Mouse (Mus musculus): ENCODE measurements around the gene Vwa7. TPM values are rescaled to one million over a fixed set of nuclear protein-coding genes. Genes with fewer than 3 reads are reported as not detected.

Vwa7 gene
- polyA plus RNA-seq, 1 experiment from 2014 or later, result 0.28 TPM

DNA sequence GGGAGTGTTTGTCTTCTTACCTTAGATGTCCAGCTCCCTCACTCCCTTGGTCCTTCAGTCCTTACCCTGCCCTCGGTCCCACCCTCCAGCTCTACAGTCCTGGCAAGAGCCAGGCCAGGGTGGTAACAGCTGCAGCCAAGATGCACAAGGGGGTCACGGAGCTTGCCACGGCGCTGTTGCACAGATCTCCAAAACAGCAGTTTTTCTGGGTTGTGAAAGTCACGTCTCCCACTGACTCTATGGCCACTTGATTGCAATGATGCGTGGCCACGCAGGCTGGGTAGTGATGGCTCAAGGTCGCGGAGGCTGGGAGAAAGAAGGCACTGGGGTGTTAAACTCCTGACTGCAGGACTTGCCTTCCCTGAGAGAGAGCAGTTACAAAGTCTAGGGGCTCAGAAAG, 55.1 kb downstream of the Vwa7 start:
- H3K9ac ChIP-seq (ENCODE audit: low read depth, low read length), result no peak overlapping the region
- H3K27ac ChIP-seq (ENCODE audit: low read depth, low read length), result no peak overlapping the region
- H3K4me2 ChIP-seq (replicated peaks; ENCODE audit: low read depth, low read length), result no peak overlapping the region
- H3K4me3 ChIP-seq (ENCODE audit: low read length), result no peak overlapping the region
- peaks cover 3% of the 10 kb centered on the region; the same call in 1 of the 2 replicates for H3K9me3 ChIP-seq (ENCODE audit: control insufficient read depth, low read length)
- no peaks in the 10 kb centered on the region for H3K36me3 ChIP-seq (ENCODE audit: control insufficient read depth, insufficient read depth, low read length)
- 0 out of 2 replicates have a peak, but pooled peaks cover 3% of the 10 kb centered on the region for H3K4me1 ChIP-seq (ENCODE audit: control insufficient read depth, insufficient read depth, low read length)
- 51% methylated on average over 9 of the region's 9 CpGs for WGBS
- no peaks in the 10 kb centered on the region; the same call in 1 of the 2 replicates for H3K27me3 ChIP-seq (ENCODE audit: control insufficient read depth, insufficient read depth, low read length)
- no peak for ATAC-seq (ENCODE audit: low FRiP score, low TSS enrichment)

DNA sequence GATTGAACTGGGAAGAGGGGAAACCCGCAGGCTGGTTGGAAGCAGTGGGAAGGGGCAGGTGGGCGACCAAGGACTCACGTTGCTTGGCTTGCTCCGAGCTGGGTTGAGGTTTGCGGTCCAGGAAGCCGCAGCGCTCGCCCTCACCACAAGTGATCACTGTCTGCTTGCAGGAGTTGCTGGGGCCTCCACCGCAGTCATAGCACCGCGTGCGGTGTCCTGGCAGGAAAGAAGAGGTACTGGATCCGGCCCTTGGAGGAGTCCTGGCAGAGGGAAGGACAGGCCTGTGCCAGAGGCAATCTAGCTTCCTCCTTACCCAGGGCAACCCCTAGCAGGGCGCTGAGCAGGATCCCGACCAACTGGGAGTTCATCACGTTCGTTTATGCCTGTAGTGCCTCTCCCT, 57.7 kb downstream of the Vwa7 start:
- Histone ChIP-seq H3K4me3 (ENCODE audit: low read length) (no peak overlapping the region), H3K9me3 (ENCODE audit: control insufficient read depth, low read length) (peaks cover 3% of the 10 kb centered on the region; the same call in 1 of the 2 replicates), H3K4me2 (replicated peaks; ENCODE audit: low read depth, low read length) (no peak overlapping the region), H3K36me3 (ENCODE audit: control insufficient read depth, insufficient read depth, low read length) (no peaks in the 10 kb centered on the region), H3K9ac (ENCODE audit: low read depth, low read length) (no peak overlapping the region), H3K27ac (ENCODE audit: low read depth, low read length) (no peak overlapping the region), H3K27me3 (ENCODE audit: control insufficient read depth, insufficient read depth, low read length) (peaks cover 2% of the 10 kb centered on the region; the same call in 1 of the 2 replicates), H3K4me1 (ENCODE audit: control insufficient read depth, insufficient read depth, low read length) (peaks cover 9% of the 10 kb centered on the region; the same call in 1 of the 2 replicates)
- WGBS, result 22% methylated on average over 17 of the region's 17 CpGs
- no peak for ATAC-seq (ENCODE audit: low FRiP score, low TSS enrichment)

Other genes with a start within 250 kb of the Vwa7 start
- gene Cyp21a1, start 212.0 kb upstream of the Vwa7 start, polyA plus RNA-seq (2014; fragmentation: Nextera tagmentation; extraction: Ambion mirVana), result not detected in 2 replicates
- gene Stk19, start 179.6 kb upstream of the Vwa7 start, polyA plus RNA-seq (2014; fragmentation: Nextera tagmentation; extraction: Ambion mirVana), result 25.2 and 28.7 TPM in 2 replicates
- gene Dxo, start 179.6 kb upstream of the Vwa7 start, polyA plus RNA-seq (2014; fragmentation: Nextera tagmentation; extraction: Ambion mirVana), result 55.7 and 66.4 TPM in 2 replicates
- 22.8 and 45.9 TPM in 2 replicates for gene Skiv2l, start 166.4 kb upstream of the Vwa7 start, polyA plus RNA-seq (2014; fragmentation: Nextera tagmentation; extraction: Ambion mirVana)
- 107 and 119 TPM in 2 replicates for gene Nelfe, start 166.2 kb upstream of the Vwa7 start, polyA plus RNA-seq (2014; fragmentation: Nextera tagmentation; extraction: Ambion mirVana)
- gene Cfb, start 154.1 kb upstream of the Vwa7 start, polyA plus RNA-seq (2014; fragmentation: Nextera tagmentation; extraction: Ambion mirVana), result 4.0 and 5.4 TPM in 2 replicates
- 2.1 and 3.7 TPM in 2 replicates for gene Zbtb12, start 137.1 kb upstream of the Vwa7 start, polyA plus RNA-seq (2014; fragmentation: Nextera tagmentation; extraction: Ambion mirVana)
- gene Gm20547, start 134.5 kb upstream of the Vwa7 start, polyA plus RNA-seq (2014; fragmentation: Nextera tagmentation; extraction: Ambion mirVana), result not detected in 2 replicates
- 1.7 and 1.9 TPM in 2 replicates for gene C2, start 118.3 kb upstream of the Vwa7 start, polyA plus RNA-seq (2014; fragmentation: Nextera tagmentation; extraction: Ambion mirVana)
- 70.5 and 76.9 TPM in 2 replicates for gene Ehmt2, start 118.1 kb upstream of the Vwa7 start, polyA plus RNA-seq (2014; fragmentation: Nextera tagmentation; extraction: Ambion mirVana)
- gene Slc44a4, start 102.1 kb upstream of the Vwa7 start, polyA plus RNA-seq (2014; fragmentation: Nextera tagmentation; extraction: Ambion mirVana), result 5.4 and 7.7 TPM in 2 replicates
- 19.6 and 23.2 TPM in 2 replicates for gene Neu1, start 85.3 kb upstream of the Vwa7 start, polyA plus RNA-seq (2014; fragmentation: Nextera tagmentation; extraction: Ambion mirVana)
- gene Hspa1b, start 57.3 kb upstream of the Vwa7 start, polyA plus RNA-seq (2014; fragmentation: Nextera tagmentation; extraction: Ambion mirVana), result 0.54 and 0.80 TPM in 2 replicates
- not detected in 2 replicates for gene Gm20481, start 46.7 kb upstream of the Vwa7 start, polyA plus RNA-seq (2014; fragmentation: Nextera tagmentation; extraction: Ambion mirVana)
- 4.3 and 4.8 TPM in 2 replicates for gene Hspa1a, start 44.4 kb upstream of the Vwa7 start, polyA plus RNA-seq (2014; fragmentation: Nextera tagmentation; extraction: Ambion mirVana)
- 0.79 and 1.3 TPM in 2 replicates for gene Hspa1l, start 43.9 kb upstream of the Vwa7 start, polyA plus RNA-seq (2014; fragmentation: Nextera tagmentation; extraction: Ambion mirVana)
- gene Lsm2, start 34.7 kb upstream of the Vwa7 start, polyA plus RNA-seq (2014; fragmentation: Nextera tagmentation; extraction: Ambion mirVana), result 240 and 246 TPM in 2 replicates
- 96.4 and 137 TPM in 2 replicates for gene Vars, start 15.6 kb upstream of the Vwa7 start, polyA plus RNA-seq (2014; fragmentation: Nextera tagmentation; extraction: Ambion mirVana)
- 6.6 and 10.9 TPM in 2 replicates for gene Sapcd1, start 11.4 kb downstream of the Vwa7 start, polyA plus RNA-seq (2014; fragmentation: Nextera tagmentation; extraction: Ambion mirVana)
- gene Msh5, start 30.2 kb downstream of the Vwa7 start, polyA plus RNA-seq (2014; fragmentation: Nextera tagmentation; extraction: Ambion mirVana), result 4.9 and 5.9 TPM in 2 replicates
- gene Clic1, start 33.4 kb downstream of the Vwa7 start, polyA plus RNA-seq (2014; fragmentation: Nextera tagmentation; extraction: Ambion mirVana), result 72.1 and 172 TPM in 2 replicates
- gene Ddah2, start 42.5 kb downstream of the Vwa7 start, polyA plus RNA-seq (2014; fragmentation: Nextera tagmentation; extraction: Ambion mirVana), result 355 and 422 TPM in 2 replicates
- 0.20 and 0.30 TPM in 2 replicates for gene Ly6g6c, start 48.8 kb downstream of the Vwa7 start, polyA plus RNA-seq (2014; fragmentation: Nextera tagmentation; extraction: Ambion mirVana)
- gene Mpig6b, start 49.6 kb downstream of the Vwa7 start, polyA plus RNA-seq (2014; fragmentation: Nextera tagmentation; extraction: Ambion mirVana), result 0.36 and 0.46 TPM in 2 replicates
- 0.81 and 1.3 TPM in 2 replicates for gene Ly6g6e, start 60.3 kb downstream of the Vwa7 start, polyA plus RNA-seq (2014; fragmentation: Nextera tagmentation; extraction: Ambion mirVana)
- gene Ly6g6d, start 61.5 kb downstream of the Vwa7 start, polyA plus RNA-seq (2014; fragmentation: Nextera tagmentation; extraction: Ambion mirVana), result 4.3 and 4.8 TPM in 2 replicates
- gene Ly6g6f, start 69.0 kb downstream of the Vwa7 start, polyA plus RNA-seq (2014; fragmentation: Nextera tagmentation; extraction: Ambion mirVana), result 0.31 and 0.34 TPM in 2 replicates
- 73.9 and 85.7 TPM in 2 replicates for gene Abhd16a, start 72.7 kb downstream of the Vwa7 start, polyA plus RNA-seq (2014; fragmentation: Nextera tagmentation; extraction: Ambion mirVana)
- gene Ly6g5c, start 91.7 kb downstream of the Vwa7 start, polyA plus RNA-seq (2014; fragmentation: Nextera tagmentation; extraction: Ambion mirVana), result not detected in 2 replicates
- gene Ly6g5b, start 98.8 kb downstream of the Vwa7 start, polyA plus RNA-seq (2014; fragmentation: Nextera tagmentation; extraction: Ambion mirVana), result 1.2 and 1.3 TPM in 2 replicates
- gene Gpank1, start 104.9 kb downstream of the Vwa7 start, polyA plus RNA-seq (2014; fragmentation: Nextera tagmentation; extraction: Ambion mirVana), result 19.4 and 20.8 TPM in 2 replicates
- gene Csnk2b, start 105.5 kb downstream of the Vwa7 start, polyA plus RNA-seq (2014; fragmentation: Nextera tagmentation; extraction: Ambion mirVana), result 325 and 334 TPM in 2 replicates
- 9.4 and 10.0 TPM in 2 replicates for gene D17H6S53E, start 109.8 kb downstream of the Vwa7 start, polyA plus RNA-seq (2014; fragmentation: Nextera tagmentation; extraction: Ambion mirVana)
- 9.7 and 10.4 TPM in 2 replicates for gene Apom, start 115.5 kb downstream of the Vwa7 start, polyA plus RNA-seq (2014; fragmentation: Nextera tagmentation; extraction: Ambion mirVana)
- 82.6 and 99.0 TPM in 2 replicates for gene Bag6, start 118.6 kb downstream of the Vwa7 start, polyA plus RNA-seq (2014; fragmentation: Nextera tagmentation; extraction: Ambion mirVana)
- 248 and 262 TPM in 2 replicates for gene Prrc2a, start 148.3 kb downstream of the Vwa7 start, polyA plus RNA-seq (2014; fragmentation: Nextera tagmentation; extraction: Ambion mirVana)
- gene Aif1, start 159.5 kb downstream of the Vwa7 start, polyA plus RNA-seq (2014; fragmentation: Nextera tagmentation; extraction: Ambion mirVana), result 9.7 and 10.9 TPM in 2 replicates
- gene Lst1, start 171.9 kb downstream of the Vwa7 start, polyA plus RNA-seq (2014; fragmentation: Nextera tagmentation; extraction: Ambion mirVana), result 12.2 and 15.9 TPM in 2 replicates
- 0.34 and 1.4 TPM in 2 replicates for gene Ltb, start 177.9 kb downstream of the Vwa7 start, polyA plus RNA-seq (2014; fragmentation: Nextera tagmentation; extraction: Ambion mirVana)
- gene Tnf, start 185.4 kb downstream of the Vwa7 start, polyA plus RNA-seq (2014; fragmentation: Nextera tagmentation; extraction: Ambion mirVana), result not detected in 2 replicates
- gene Lta, start 188.8 kb downstream of the Vwa7 start, polyA plus RNA-seq (2014; fragmentation: Nextera tagmentation; extraction: Ambion mirVana), result 0.14 TPM in 1 of 2 replicates, not detected in the other
- gene Gm16181, start 204.3 kb downstream of the Vwa7 start, polyA plus RNA-seq (2014; fragmentation: Nextera tagmentation; extraction: Ambion mirVana), result 0.89 TPM in 1 of 2 replicates, not detected in the other
- gene Atp6v1g2, start 217.1 kb downstream of the Vwa7 start, polyA plus RNA-seq (2014; fragmentation: Nextera tagmentation; extraction: Ambion mirVana), result 5.3 and 6.4 TPM in 2 replicates
- 3.3 and 6.0 TPM in 2 replicates for gene Nfkbil1, start 219.2 kb downstream of the Vwa7 start, polyA plus RNA-seq (2014; fragmentation: Nextera tagmentation; extraction: Ambion mirVana)
- gene Ddx39b, start 225.2 kb downstream of the Vwa7 start, polyA plus RNA-seq (2014; fragmentation: Nextera tagmentation; extraction: Ambion mirVana), result 525 and 616 TPM in 2 replicates
- 38.3 and 42.8 TPM in 2 replicates for gene H2-D1, start 246.2 kb downstream of the Vwa7 start, polyA plus RNA-seq (2014; fragmentation: Nextera tagmentation; extraction: Ambion mirVana)

Measured in kidney, embryonic 14.5 days (tissue).